Mouse (Mus musculus) B cell, adult 2 months (primary cell): Measurements from ENCODE around the gene Il1a.
A peak's percentile ranks its signal among the peaks of the same experiment; 100 is the strongest.

Experiments used
- DNase-seq, 2 experiments: peaks; one replicate each; pipeline ENCODE4 v3.0.0; 2022

The Il1a gene

DNA sequence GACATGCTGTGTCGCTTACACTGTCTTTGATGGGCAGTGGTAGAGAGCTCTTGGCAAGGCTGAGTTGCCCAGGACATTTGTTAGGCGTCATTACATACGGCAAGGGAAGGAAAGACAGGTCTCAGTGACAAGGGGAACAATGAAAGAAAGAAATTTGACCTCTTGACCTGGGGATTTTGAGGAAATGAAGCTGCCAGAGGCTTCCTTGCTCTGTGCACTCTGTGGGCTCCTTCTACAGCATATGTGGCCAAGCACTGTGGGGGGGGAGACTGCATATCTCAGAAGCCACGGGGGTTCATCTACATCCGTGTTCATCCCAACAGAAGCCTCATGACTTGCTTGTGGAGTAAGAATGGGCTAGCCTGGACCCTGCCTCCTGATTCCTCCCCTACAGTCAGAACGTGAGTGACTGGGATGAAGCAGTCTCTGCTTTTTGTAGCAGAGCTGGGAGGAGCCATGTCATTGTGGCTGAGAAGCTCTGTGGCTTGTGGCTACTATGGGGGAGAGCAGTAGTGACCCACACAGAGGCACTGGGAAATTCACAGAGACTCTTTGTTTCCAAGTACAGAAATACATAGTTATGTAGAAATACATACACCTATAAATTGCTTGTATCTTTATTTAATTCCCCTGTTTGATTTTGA lies 48.5 kb downstream of the Il1a start:
- DNase-seq, result no peak

GRCm38 (mm10) chr2:129260646-129261045 lies 49.1 kb downstream of the Il1a start:
- no peak for DNase-seq

DNA sequence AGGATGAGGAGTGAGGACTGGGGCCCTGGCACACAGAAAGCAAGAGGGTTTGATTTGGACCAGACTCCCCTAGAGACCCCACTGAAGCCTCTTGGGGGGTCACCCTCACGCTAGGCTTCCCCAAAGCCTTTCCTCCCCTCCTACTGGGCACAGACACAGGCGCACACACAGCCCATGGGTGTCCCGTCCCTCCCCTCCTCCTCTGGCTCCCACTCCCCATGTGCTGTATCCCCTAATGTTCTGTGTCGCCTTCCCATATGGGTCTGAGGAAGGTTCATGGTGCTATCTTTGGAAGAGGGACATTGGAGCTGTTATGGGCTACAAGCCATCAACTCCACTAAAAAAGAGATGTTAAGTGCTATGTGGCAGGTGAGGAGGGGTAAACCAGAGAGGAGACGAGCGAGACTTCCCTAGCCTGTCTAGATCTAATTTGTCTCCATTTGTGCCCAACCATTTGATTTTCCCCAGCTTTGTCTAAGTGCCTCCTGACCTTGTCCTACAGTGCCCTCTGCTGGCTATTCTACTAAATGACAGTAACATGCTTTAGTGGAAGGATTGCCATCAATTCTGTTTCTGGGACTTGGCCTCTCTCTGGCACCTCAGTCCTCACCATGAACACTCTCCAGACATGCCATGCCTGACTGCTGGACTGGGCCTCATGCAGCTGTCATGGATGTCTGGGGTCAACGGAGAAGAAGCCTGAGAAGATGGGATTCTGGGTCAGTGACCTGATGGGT lies 51.1 kb downstream of the Il1a start:
- peak; percentile 79 to 83 for DNase-seq

DNA sequence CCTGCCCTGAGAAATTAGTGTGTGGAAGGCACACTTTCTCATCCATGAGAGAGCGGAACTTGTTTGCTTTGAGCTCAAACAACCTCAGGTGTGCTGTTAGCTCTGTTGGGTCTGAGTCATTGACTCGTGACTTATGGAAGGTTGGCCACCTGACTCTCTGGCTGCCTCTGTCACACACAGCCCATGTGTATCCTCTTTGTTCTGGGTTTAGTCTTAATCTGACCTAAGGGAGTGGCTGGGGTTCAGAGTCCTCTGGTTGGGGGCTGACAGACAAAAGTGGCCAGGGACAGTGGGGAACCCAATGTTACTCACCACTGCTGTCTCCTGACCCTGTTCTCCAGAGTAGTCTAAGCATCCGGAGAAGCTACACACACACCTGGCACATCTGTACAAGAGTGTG lies 51.7 kb downstream of the Il1a start:
- peak in 1 of 2 experiments; percentile 13 for DNase-seq

- DNase-seq, result peak; percentile 57 to 62
These were observed 53.8 kb downstream of the Il1a start for GRCm38 (mm10) chr2:129256006-129256405.

DNA sequence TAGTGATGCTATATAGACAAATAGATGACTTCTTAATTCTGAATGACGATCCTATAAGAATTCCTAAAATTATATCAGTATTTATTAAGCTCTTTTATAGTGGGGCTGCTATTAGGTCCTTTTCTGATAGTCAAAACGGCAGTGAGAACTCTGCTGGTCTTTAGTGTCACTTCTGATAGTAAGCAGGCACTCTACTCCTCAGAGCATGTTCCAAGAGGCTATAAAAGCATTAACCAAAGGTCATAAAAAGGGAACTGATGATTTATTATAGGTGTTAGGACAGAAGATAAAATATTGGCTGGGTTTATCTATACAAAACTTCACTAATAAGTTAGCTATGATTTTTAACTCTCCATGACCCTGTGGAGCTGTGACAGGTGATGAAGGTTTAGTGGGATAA lies 55.7 kb downstream of the Il1a start:
- no peak for DNase-seq

DNA sequence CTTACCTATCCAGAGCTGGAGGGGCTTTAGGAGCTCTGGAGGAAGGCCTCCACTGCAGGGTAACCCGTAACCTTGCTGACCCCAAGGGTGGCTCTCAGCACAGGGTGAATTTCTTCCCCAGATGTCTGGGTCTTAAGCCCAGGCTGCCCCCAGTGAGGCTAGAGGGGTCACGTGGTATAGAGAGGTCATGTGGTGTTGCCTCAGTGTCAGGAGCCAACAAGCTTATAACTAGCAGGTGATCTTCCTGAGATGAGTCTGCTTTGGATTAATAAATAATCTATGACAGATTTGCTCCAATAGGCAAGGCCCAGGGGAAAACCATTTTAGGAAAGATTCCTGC lies 56.2 kb downstream of the Il1a start:
- DNase-seq, result no peak

DNA sequence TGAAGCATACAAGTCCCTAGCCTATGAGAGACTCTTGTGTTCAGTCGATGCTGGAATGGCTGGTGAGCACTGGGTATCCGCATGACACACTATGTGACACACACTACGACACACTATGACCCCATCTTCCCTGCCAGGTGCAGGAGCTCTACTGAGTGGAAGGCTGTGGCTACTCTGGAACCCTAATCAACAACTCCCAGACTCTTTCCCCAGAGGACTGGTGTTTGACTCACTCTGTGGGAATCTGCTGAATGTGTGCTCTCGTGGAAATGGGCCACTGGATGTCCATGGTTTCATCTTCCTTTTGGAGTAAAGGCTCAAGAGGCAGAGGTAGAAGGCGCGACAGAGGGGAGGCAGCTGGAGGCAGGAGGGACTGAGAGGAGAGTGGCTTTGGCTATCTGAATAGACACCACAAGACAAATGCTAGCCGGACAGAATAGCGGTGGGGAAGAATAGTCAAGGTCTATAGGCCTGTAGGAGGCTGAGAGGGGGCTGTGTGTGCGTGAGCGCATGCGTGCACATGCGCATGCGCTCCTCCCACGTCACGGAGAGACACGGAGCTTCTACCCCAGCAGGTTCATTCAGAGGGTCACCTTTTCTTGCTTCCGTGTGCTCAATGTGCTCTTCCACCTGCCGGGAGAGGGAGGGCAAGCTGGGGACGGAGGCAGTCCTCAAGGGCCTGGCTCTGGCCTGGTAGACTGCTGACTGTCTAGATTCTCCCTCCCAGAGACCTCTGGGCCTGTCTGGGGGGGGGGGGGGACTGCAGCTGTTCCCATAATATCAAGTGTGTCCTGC lies 56.7 kb downstream of the Il1a start:
- DNase-seq, result no peak
